Mouse (Mus musculus): Measurements from ENCODE around the gene Nedd8. TPM values are rescaled to one million over a fixed set of nuclear protein-coding genes. Genes with fewer than 3 reads are reported as not detected.

The Nedd8 gene
- polyA plus RNA-seq (2017; shearing (Covaris generic)) = 100 to 1,000 TPM; 338 to 343 TPM

- peak; percentile 98 for ATAC-seq
These were observed at the start of gene Nedd8, which contains the start of gene Gmpr2 for GRCm38 (mm10) chr14:55671833-55672740. Gene Nedd8 (minus strand): TSS chr14:55672124. Gene Gmpr2 (plus strand): TSS chr14:55671941.

GRCm38 (mm10) chr14:55721076-55721475 lies 49.2 kb upstream of the Nedd8 start:
- ATAC-seq = no peak

GRCm38 (mm10) chr14:55720666-55721065 lies 48.7 kb upstream of the Nedd8 start:
- ATAC-seq = no peak

- ATAC-seq = no peak
These were observed 47.8 kb upstream of the Nedd8 start for GRCm38 (mm10) chr14:55719737-55720136.

- ATAC-seq = no peak
These were observed 45.0 kb upstream of the Nedd8 start for GRCm38 (mm10) chr14:55716884-55717283.

- no peak for ATAC-seq
These were observed 44.3 kb upstream of the Nedd8 start for GRCm38 (mm10) chr14:55716271-55716670.

- ATAC-seq = no peak
These were observed 43.0 kb upstream of the Nedd8 start for GRCm38 (mm10) chr14:55714893-55715292.

GRCm38 (mm10) chr14:55713729-55714122 lies 41.8 kb upstream of the Nedd8 start, which contains the start of gene Tgm1:
Gene Tgm1 (minus strand): TSS chr14:55713926.
- no peak for ATAC-seq

- ATAC-seq = no peak
These were observed 41.2 kb upstream of the Nedd8 start for GRCm38 (mm10) chr14:55713007-55713728.

GRCm38 (mm10) chr14:55711786-55712185 lies 39.9 kb upstream of the Nedd8 start:
- no peak for ATAC-seq

GRCm38 (mm10) chr14:55709509-55709908 lies 37.6 kb upstream of the Nedd8 start:
- no peak for ATAC-seq

- no peak for ATAC-seq
These were observed 35.5 kb upstream of the Nedd8 start for GRCm38 (mm10) chr14:55707397-55707796.

GRCm38 (mm10) chr14:55706051-55706600 lies 34.2 kb upstream of the Nedd8 start:
- ATAC-seq = no peak

GRCm38 (mm10) chr14:55702761-55703160 lies 30.8 kb upstream of the Nedd8 start:
- ATAC-seq = no peak

GRCm38 (mm10) chr14:55701131-55701530 lies 29.2 kb upstream of the Nedd8 start:
- no peak for ATAC-seq

GRCm38 (mm10) chr14:55697226-55697625 lies 25.3 kb upstream of the Nedd8 start:
- no peak for ATAC-seq

GRCm38 (mm10) chr14:55689433-55689832 lies 17.5 kb upstream of the Nedd8 start:
- ATAC-seq = no peak

GRCm38 (mm10) chr14:55682118-55682493 lies 10.2 kb upstream of the Nedd8 start:
- no peak for ATAC-seq

GRCm38 (mm10) chr14:55681160-55682117 lies 9.5 kb upstream of the Nedd8 start, which contains the start of gene Tinf2:
Gene Tinf2 (minus strand): TSS chr14:55681820.
- ATAC-seq = peak; percentile 95

GRCm38 (mm10) chr14:55677615-55678014 lies 5.7 kb upstream of the Nedd8 start:
- no peak for ATAC-seq

GRCm38 (mm10) chr14:55672741-55673060 lies 777 bp upstream of the Nedd8 start:
- no peak for ATAC-seq

- no peak for ATAC-seq
These were observed 465 bp downstream of the Nedd8 start for GRCm38 (mm10) chr14:55671486-55671832.
